Mouse (Mus musculus): ENCODE measurements around the gene Mrps7. TPM values are rescaled to one million over a fixed set of nuclear protein-coding genes. Genes with fewer than 3 reads are reported as not detected.

The Mrps7 gene
- polyA plus RNA-seq, 1 experiment from 2014 or later: 79.8 TPM

DNA sequence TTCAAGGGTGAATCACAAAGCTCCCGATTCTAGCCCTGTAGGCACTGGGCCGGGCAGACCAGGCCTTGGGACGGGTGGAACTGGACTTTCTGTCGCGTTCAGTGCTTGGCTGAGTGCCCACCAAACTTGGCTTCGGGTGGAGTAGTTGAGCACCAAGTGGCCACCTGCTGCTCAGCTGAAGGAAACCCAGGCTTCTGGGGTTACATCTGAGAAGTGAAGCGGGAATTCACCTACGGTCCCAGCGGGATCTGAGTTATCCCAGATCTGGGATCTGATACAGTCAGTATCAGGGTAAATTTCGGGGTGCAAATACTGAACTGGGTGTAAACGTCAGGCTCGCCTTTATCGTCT, 8.3 kb downstream of the Mrps7 start:
- Histone ChIP-seq H3K9ac (peak overlapping the region; percentile 61), H3K4me3 (peak overlapping the region; percentile 67), H3K4me2 (peak overlapping the region; percentile 93), H3K9me3 (no peaks in the 10 kb centered on the region), H3K4me1 (replicated peaks) (peaks cover 19% of the 10 kb centered on the region), H3K27me3 (peaks cover 6% of the 10 kb centered on the region; the same call in 1 of the 2 replicates), H3K27ac (replicated peaks) (peak overlapping the region; percentile 78), H3K36me3 (peaks cover 23% of the 10 kb centered on the region)
- ATAC-seq (ENCODE audit: low FRiP score, low read depth): no peak
- 2% methylated on average over 13 of the region's 13 CpGs for WGBS

GRCm38 (mm10) chr11:115612410-115613137, 8.8 kb downstream of the Mrps7 start, which contains the start of gene Mif4gd:
Mif4gd (minus strand) TSS chr11:115612969.
- 1% methylated on average over 62 of the region's 80 CpGs for WGBS
- Histone ChIP-seq H3K4me3 (peak within 1 kb of the TSS; percentile 67), H3K9ac (peak within 1 kb of the TSS; percentile 61), H3K4me1 (replicated peaks) (peaks cover 19% of the 10 kb centered on the region), H3K4me2 (peak within 1 kb of the TSS; percentile 93), H3K36me3 (peaks cover 17% of the 10 kb centered on the region), H3K27me3 (peaks cover 6% of the 10 kb centered on the region; the same call in 1 of the 2 replicates), H3K27ac (replicated peaks) (peak within 1 kb of the TSS; percentile 78), H3K9me3 (no peaks in the 10 kb centered on the region)
- peak; percentile 83 for ATAC-seq (ENCODE audit: low FRiP score, low read depth)

DNA sequence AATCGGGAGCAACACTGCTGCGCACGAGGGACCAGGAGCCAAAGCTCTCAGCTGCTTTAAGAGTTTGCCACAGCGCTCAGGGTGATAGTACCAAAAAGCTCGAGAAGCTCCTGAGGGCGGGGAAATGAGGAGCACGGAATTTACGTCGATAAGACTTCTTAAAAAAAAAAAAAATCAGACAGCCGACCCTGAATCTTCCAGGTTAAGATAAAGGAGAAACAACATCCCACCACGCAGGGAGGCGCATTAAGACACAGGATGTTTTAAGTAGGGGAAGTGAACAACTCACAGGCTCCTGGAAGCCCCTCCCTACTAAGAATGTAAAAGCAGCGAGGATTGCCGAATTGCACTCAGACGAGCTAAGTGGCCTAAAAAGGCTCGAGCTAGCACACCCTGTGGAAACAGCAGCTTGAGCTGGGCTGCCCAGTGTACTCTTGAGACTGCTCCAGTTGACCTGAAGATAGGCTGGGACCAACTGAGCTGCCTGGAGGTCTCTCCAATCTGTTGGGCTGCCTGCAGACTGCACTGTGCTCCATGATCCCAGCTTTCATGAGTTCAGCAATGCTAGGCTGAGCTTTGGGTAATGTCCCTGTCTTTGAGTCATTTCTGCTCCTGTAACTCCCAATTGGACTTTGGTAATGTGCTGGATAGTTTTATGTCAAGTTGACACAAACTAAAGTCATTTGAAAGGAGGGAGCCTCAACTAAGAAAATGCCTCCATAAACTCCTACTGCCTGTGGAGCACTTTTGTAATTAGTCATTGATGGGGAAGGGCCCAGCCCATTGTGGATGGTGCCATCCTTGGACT, 9.6 kb downstream of the Mrps7 start:
- Histone ChIP-seq H3K27me3 (peaks cover 6% of the 10 kb centered on the region; the same call in 1 of the 2 replicates), H3K36me3 (peaks cover 11% of the 10 kb centered on the region), H3K9me3 (no peaks in the 10 kb centered on the region), H3K4me2 (peak overlapping the region; percentile 93), H3K4me3 (peak overlapping the region; percentile 67), H3K9ac (peak overlapping the region; percentile 61), H3K4me1 (replicated peaks) (peaks cover 19% of the 10 kb centered on the region), H3K27ac (replicated peaks) (peak overlapping the region; percentile 78)
- 1% methylated on average over 16 of the region's 16 CpGs for WGBS
- ATAC-seq (ENCODE audit: low FRiP score, low read depth): no peak

GRCm38 (mm10) chr11:115614346-115615107, 10.8 kb downstream of the Mrps7 start:
- peaks cover 19% of the 10 kb centered on the region for H3K4me1 ChIP-seq (replicated peaks)
- H3K9ac ChIP-seq: no peak overlapping the region
- H3K27ac ChIP-seq (replicated peaks): no peak overlapping the region
- H3K4me3 ChIP-seq: no peak overlapping the region
- peaks cover 8% of the 10 kb centered on the region for H3K36me3 ChIP-seq
- no peak overlapping the region for H3K4me2 ChIP-seq
- ATAC-seq (ENCODE audit: low FRiP score, low read depth): no peak
- no peaks in the 10 kb centered on the region for H3K9me3 ChIP-seq
- 88% methylated on average over 10 of the region's 10 CpGs for WGBS
- peaks cover 6% of the 10 kb centered on the region; the same call in 1 of the 2 replicates for H3K27me3 ChIP-seq

DNA sequence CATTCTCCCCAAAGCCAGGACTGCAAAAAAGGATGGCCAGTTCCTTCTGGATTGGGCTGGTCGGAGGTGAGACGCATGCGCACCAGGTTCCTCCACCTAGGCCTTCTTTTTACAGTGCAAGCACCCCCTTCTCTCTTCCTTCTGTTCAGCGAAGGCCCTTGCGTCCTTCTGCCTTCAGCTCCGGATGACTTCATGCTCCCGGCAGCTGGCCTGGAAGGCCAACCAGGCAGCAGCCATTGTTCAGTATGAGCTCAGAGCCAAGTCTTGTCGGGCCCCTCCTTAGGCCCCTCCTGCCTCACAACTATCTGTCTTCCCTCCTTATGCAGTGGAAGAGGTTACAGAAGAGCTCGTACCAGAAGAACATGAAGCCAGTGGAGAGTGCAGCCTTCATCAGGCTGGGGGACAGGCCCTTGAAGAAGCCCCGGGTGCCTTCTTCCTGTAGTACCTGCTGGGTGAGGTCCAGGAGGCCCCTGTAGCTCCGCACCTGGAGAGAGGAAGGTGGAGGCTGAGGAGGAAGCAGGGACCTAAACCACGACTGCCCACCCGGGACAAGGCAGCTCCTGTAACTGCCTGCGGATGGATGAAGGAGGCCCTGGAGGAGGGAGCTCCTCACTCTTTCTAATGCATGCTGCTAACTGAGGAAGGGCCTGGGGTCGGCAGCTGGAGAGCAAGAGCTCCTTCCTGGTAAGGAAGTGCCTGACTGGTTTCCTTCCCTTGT, 11.5 kb downstream of the Mrps7 start:
- 79% methylated on average over 15 of the region's 15 CpGs for WGBS
- no peak overlapping the region for H3K9ac ChIP-seq
- H3K4me1 ChIP-seq (replicated peaks): peaks cover 19% of the 10 kb centered on the region
- no peak overlapping the region for H3K4me3 ChIP-seq
- peaks cover 6% of the 10 kb centered on the region; the same call in 1 of the 2 replicates for H3K27me3 ChIP-seq
- no peak for ATAC-seq (ENCODE audit: low FRiP score, low read depth)
- H3K4me2 ChIP-seq: no peak overlapping the region
- peaks cover 10% of the 10 kb centered on the region for H3K36me3 ChIP-seq
- no peaks in the 10 kb centered on the region for H3K9me3 ChIP-seq
- H3K27ac ChIP-seq (replicated peaks): no peak overlapping the region

- WGBS: 93% methylated on average over 6 of the region's 6 CpGs
Observed at GRCm38 (mm10) chr11:115615875-115616274, 12.2 kb downstream of the Mrps7 start.

DNA sequence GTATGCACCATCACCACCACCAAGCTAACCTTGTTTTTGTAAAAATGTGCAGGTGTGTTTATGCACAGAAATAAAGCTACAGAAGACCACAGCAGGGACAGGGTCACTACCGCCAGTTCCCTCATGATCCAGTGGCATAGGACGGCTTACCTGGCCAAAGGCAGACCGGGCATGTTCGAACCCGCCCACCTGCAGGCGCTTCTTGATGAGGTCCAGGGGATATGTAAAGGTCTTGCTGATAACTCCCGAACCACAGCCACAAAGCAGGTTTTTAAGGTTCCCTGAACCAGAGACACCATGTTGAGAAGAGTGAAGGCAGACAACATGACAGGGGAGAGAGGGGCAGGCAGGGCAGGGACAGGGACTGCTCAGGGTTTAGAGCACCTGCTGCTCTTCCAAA, 12.6 kb downstream of the Mrps7 start:
- Histone ChIP-seq H3K4me2 (no peak overlapping the region), H3K9ac (no peak overlapping the region), H3K27me3 (peaks cover 6% of the 10 kb centered on the region; the same call in 1 of the 2 replicates), H3K36me3 (peaks cover 19% of the 10 kb centered on the region), H3K4me3 (no peak overlapping the region), H3K4me1 (replicated peaks) (peaks cover 19% of the 10 kb centered on the region), H3K9me3 (no peaks in the 10 kb centered on the region), H3K27ac (replicated peaks) (no peak overlapping the region)
- ATAC-seq (ENCODE audit: low FRiP score, low read depth): no peak
- 93% methylated on average over 7 of the region's 7 CpGs for WGBS

More at GRCm38 (mm10) chr11:115615875-115616274, 12.2 kb downstream of the Mrps7 start:
- no peak overlapping the region for H3K27ac ChIP-seq (replicated peaks)
- no peak for ATAC-seq (ENCODE audit: low FRiP score, low read depth)
- peaks cover 6% of the 10 kb centered on the region; the same call in 1 of the 2 replicates for H3K27me3 ChIP-seq
- H3K4me2 ChIP-seq: no peak overlapping the region
- H3K36me3 ChIP-seq: peaks cover 15% of the 10 kb centered on the region
- H3K4me1 ChIP-seq (replicated peaks): peaks cover 19% of the 10 kb centered on the region
- no peaks in the 10 kb centered on the region for H3K9me3 ChIP-seq
- no peak overlapping the region for H3K9ac ChIP-seq
- H3K4me3 ChIP-seq: no peak overlapping the region

DNA sequence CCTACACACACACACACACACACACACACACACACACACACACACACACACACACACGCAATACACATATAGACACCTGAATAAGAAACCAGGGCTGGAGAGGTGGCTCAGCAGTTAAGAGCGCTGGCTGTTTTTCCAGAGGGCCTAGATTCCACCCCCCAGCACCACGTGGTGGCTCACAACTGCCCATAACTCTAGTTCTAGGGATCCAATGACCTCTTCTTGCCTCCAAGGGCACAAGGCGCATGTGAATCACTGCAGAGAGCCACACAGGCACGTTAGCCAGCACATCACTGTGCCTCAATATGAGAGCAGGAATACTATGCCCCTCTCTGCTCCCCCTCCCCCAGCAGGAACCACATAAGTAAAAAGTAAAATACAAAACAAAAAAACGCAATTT, 13.2 kb downstream of the Mrps7 start:
- no peak overlapping the region for H3K4me3 ChIP-seq
- 88% methylated on average over 6 of the region's 6 CpGs for WGBS
- no peak overlapping the region for H3K9ac ChIP-seq
- no peaks in the 10 kb centered on the region for H3K9me3 ChIP-seq
- ATAC-seq (ENCODE audit: low FRiP score, low read depth): no peak
- H3K27me3 ChIP-seq: peaks cover 6% of the 10 kb centered on the region; the same call in 1 of the 2 replicates
- no peak overlapping the region for H3K4me2 ChIP-seq
- H3K36me3 ChIP-seq: peaks cover 20% of the 10 kb centered on the region
- peaks cover 14% of the 10 kb centered on the region for H3K4me1 ChIP-seq (replicated peaks)
- H3K27ac ChIP-seq (replicated peaks): no peak overlapping the region

- Histone ChIP-seq H3K27ac (replicated peaks) (no peak overlapping the region), H3K4me2 (no peak overlapping the region), H3K4me3 (no peak overlapping the region), H3K4me1 (replicated peaks) (peaks cover 7% of the 10 kb centered on the region), H3K9ac (no peak overlapping the region), H3K9me3 (no peaks in the 10 kb centered on the region), H3K27me3 (peaks cover 6% of the 10 kb centered on the region; the same call in 1 of the 2 replicates), H3K36me3 (peaks cover 29% of the 10 kb centered on the region)
- no peak for ATAC-seq (ENCODE audit: low FRiP score, low read depth)
- 76% methylated on average over 2 of the region's 2 CpGs for WGBS
Observed at GRCm38 (mm10) chr11:115618001-115618400, 14.3 kb downstream of the Mrps7 start.

DNA sequence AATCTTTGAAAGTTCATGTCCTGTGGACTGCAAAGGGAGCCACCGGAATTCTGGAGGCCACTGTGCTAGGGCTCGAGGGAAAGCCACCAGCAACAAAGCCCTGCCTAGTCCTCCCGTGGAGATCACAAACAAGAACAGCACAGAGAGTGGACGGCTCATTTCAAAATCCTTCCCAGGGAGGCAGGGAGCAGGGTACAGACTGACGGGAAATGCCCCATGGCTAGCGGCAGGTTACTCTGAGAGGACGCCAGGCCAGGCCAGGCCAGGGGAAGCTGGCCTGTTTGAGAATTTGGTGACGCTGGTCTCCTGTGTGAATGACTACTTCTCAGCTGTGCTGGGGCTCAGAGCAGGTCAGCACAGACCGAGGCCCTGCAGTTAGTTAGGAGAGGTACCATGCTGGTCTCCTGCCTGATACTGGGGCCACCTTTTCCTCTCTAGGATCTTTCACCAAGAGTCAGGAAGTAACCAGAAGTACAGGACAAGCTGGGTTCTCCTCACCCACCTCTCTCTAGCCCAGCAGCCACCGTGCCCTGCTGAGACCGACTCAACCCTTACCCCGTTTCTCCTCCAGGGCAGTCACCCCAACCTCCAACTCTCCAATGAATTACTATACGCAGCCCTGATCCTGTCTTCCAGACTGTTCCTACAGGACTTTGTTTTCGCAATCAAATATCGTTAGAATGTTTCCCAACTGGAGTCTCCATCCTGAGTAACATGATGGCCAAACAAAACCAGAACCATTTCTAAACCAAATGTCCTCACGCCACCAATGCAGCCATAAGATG, 15.2 kb downstream of the Mrps7 start:
- H3K36me3 ChIP-seq: peaks cover 30% of the 10 kb centered on the region
- no peak overlapping the region for H3K27ac ChIP-seq (replicated peaks)

More for the DNA sequence above, 15.2 kb downstream of the Mrps7 start:
- ATAC-seq (ENCODE audit: low FRiP score, low read depth): no peak
- no peak overlapping the region for H3K4me2 ChIP-seq
- H3K4me3 ChIP-seq: no peak overlapping the region
- WGBS: 84% methylated on average over 16 of the region's 16 CpGs
- no peak overlapping the region for H3K9ac ChIP-seq
- peaks cover 6% of the 10 kb centered on the region; the same call in 1 of the 2 replicates for H3K27me3 ChIP-seq
- no peaks in the 10 kb centered on the region for H3K9me3 ChIP-seq
- H3K4me1 ChIP-seq (replicated peaks): no peaks in the 10 kb centered on the region
